Mouse (Mus musculus): Measurements from ENCODE around the gene Nr1d1. TPM values are rescaled to one million over a fixed set of nuclear protein-coding genes. Genes with fewer than 3 reads are reported as not detected.

Nr1d1 gene
- total RNA-seq, 1 experiment: 2.9 TPM

GRCm38 (mm10) chr11:98754151-98754620 is 20.9 kb downstream of the Nr1d1 start:
- H3K36me3 ChIP-seq (ENCODE audit: control insufficient read depth, insufficient read depth, low read length, poor library complexity, severe bottlenecking): no peaks in the 10 kb centered on the region
- TF ChIP-seq MAFK (IDR thresholded peaks at IDR 0.05; ENCODE audit: insufficient read depth, low read depth, low read length): no peak
- no peak for TF ChIP-seq CHD2 (IDR thresholded peaks at IDR 0.05; ENCODE audit: low read depth, low read length)
- TF ChIP-seq ZC3H11A (IDR thresholded peaks at IDR 0.05; ENCODE audit: borderline replicate concordance, low read depth, low read length): no peak
- no peak for TF ChIP-seq ZNF384 (IDR thresholded peaks at IDR 0.05; ENCODE audit: low read depth, low read length)
- TF ChIP-seq HCFC1 (IDR thresholded peaks at IDR 0.05; ENCODE audit: borderline replicate concordance, insufficient read depth, low read length): no peak
- peak overlapping the region; percentile 38; the same call in 1 of the 2 replicates for H3K9ac ChIP-seq (ENCODE audit: insufficient read depth, low read depth, low read length, poor library complexity, severe bottlenecking)
- no peaks in the 10 kb centered on the region for H3K9me3 ChIP-seq (ENCODE audit: control insufficient read depth, insufficient read depth, low read depth, low read length)
- peak overlapping the region in 1 of 2 experiments; percentile 8; a peak in 1 of 4 replicates for H3K4me3 ChIP-seq (ENCODE audit: insufficient read depth in 1 of 2, low read depth in 1 of 2, low read length in 2 of 2, poor library complexity in 1 of 2, severe bottlenecking in 1 of 2)
- peaks cover 8 to 25% of the 10 kb centered on the region in 2 experiments for H3K4me1 ChIP-seq (ENCODE audit: control insufficient read depth in 2 of 2, insufficient read depth in 2 of 2, low read length in 2 of 2, poor library complexity in 1 of 2)
- DNase-seq (ENCODE audit: low read depth, low spot score): no peak
- no peak overlapping the region for H3K27ac ChIP-seq (ENCODE audit: insufficient read depth, low read depth, low read length, poor library complexity, severe bottlenecking)
- in situ Hi-C loops (cut with MboI; ENCODE audit: low sequenced_read_pairs in 2 of 2, unreplicated experiment in 2 of 2): no loop called here

- TF ChIP-seq MAFK (IDR thresholded peaks at IDR 0.05; ENCODE audit: insufficient read depth, low read depth, low read length) (no peak), CHD2 (IDR thresholded peaks at IDR 0.05; ENCODE audit: low read depth, low read length) (no peak), HCFC1 (IDR thresholded peaks at IDR 0.05; ENCODE audit: borderline replicate concordance, insufficient read depth, low read length) (no peak), ZNF384 (IDR thresholded peaks at IDR 0.05; ENCODE audit: low read depth, low read length) (no peak), ZC3H11A (IDR thresholded peaks at IDR 0.05; ENCODE audit: borderline replicate concordance, low read depth, low read length) (no peak)
- H3K27ac ChIP-seq (ENCODE audit: insufficient read depth, low read depth, low read length, poor library complexity, severe bottlenecking): no peak overlapping the region
- no peak overlapping the region for H3K9ac ChIP-seq (ENCODE audit: insufficient read depth, low read depth, low read length, poor library complexity, severe bottlenecking)
- no peaks in the 10 kb centered on the region for H3K36me3 ChIP-seq (ENCODE audit: control insufficient read depth, insufficient read depth, low read length, poor library complexity, severe bottlenecking)
- no peak overlapping the region for H3K4me3 ChIP-seq (ENCODE audit: insufficient read depth in 1 of 2, low read depth in 1 of 2, low read length in 2 of 2, poor library complexity in 1 of 2, severe bottlenecking in 1 of 2)
- no peaks in the 10 kb centered on the region for H3K9me3 ChIP-seq (ENCODE audit: control insufficient read depth, insufficient read depth, low read depth, low read length)
- no peak for DNase-seq (ENCODE audit: low read depth, low spot score)
- H3K4me1 ChIP-seq (ENCODE audit: control insufficient read depth in 2 of 2, insufficient read depth in 2 of 2, low read length in 2 of 2, poor library complexity in 1 of 2): peaks cover 8 to 34% of the 10 kb centered on the region in 2 experiments
- in situ Hi-C loops (cut with MboI; ENCODE audit: low sequenced_read_pairs in 2 of 2, unreplicated experiment in 2 of 2): no loop called here
Measured at GRCm38 (mm10) chr11:98753264-98753663, 21.9 kb downstream of the Nr1d1 start.

- no peak for TF ChIP-seq CHD2 (IDR thresholded peaks at IDR 0.05; ENCODE audit: low read depth, low read length)
- no peak for TF ChIP-seq ZNF384 (IDR thresholded peaks at IDR 0.05; ENCODE audit: low read depth, low read length)
- no peak for TF ChIP-seq MAFK (IDR thresholded peaks at IDR 0.05; ENCODE audit: insufficient read depth, low read depth, low read length)
- no peak for TF ChIP-seq ZC3H11A (IDR thresholded peaks at IDR 0.05; ENCODE audit: borderline replicate concordance, low read depth, low read length)
- no peak for TF ChIP-seq HCFC1 (IDR thresholded peaks at IDR 0.05; ENCODE audit: borderline replicate concordance, insufficient read depth, low read length)
- Histone ChIP-seq H3K9ac (ENCODE audit: insufficient read depth, low read depth, low read length, poor library complexity, severe bottlenecking) (no peak overlapping the region), H3K36me3 (ENCODE audit: control insufficient read depth, insufficient read depth, low read length, poor library complexity, severe bottlenecking) (no peaks in the 10 kb centered on the region), H3K4me1 (ENCODE audit: control insufficient read depth in 2 of 2, insufficient read depth in 2 of 2, low read length in 2 of 2, poor library complexity in 1 of 2) (peaks cover 8 to 40% of the 10 kb centered on the region in 2 experiments), H3K9me3 (ENCODE audit: control insufficient read depth, insufficient read depth, low read depth, low read length) (no peaks in the 10 kb centered on the region), H3K4me3 (ENCODE audit: insufficient read depth in 1 of 2, low read depth in 1 of 2, low read length in 2 of 2, poor library complexity in 1 of 2, severe bottlenecking in 1 of 2) (no peak overlapping the region), H3K27ac (ENCODE audit: insufficient read depth, low read depth, low read length, poor library complexity, severe bottlenecking) (no peak overlapping the region)
- no peak for DNase-seq (ENCODE audit: low read depth, low spot score)
- in situ Hi-C loops (cut with MboI; ENCODE audit: low sequenced_read_pairs in 2 of 2, unreplicated experiment in 2 of 2): no loop called here
Measured at GRCm38 (mm10) chr11:98752562-98753140, 22.5 kb downstream of the Nr1d1 start.

- in situ Hi-C loops (cut with MboI; ENCODE audit: low sequenced_read_pairs in 2 of 2, unreplicated experiment in 2 of 2): no loop called here
- TF ChIP-seq ZC3H11A (IDR thresholded peaks at IDR 0.05; ENCODE audit: borderline replicate concordance, low read depth, low read length): no peak
- no peak for TF ChIP-seq CHD2 (IDR thresholded peaks at IDR 0.05; ENCODE audit: low read depth, low read length)
- no peak for TF ChIP-seq ZNF384 (IDR thresholded peaks at IDR 0.05; ENCODE audit: low read depth, low read length)
- no peak for TF ChIP-seq MAFK (IDR thresholded peaks at IDR 0.05; ENCODE audit: insufficient read depth, low read depth, low read length)
- no peak for TF ChIP-seq HCFC1 (IDR thresholded peaks at IDR 0.05; ENCODE audit: borderline replicate concordance, insufficient read depth, low read length)
- H3K9ac ChIP-seq (ENCODE audit: insufficient read depth, low read depth, low read length, poor library complexity, severe bottlenecking): no peak overlapping the region
Measured at GRCm38 (mm10) chr11:98751221-98751782, 23.8 kb downstream of the Nr1d1 start.

More at GRCm38 (mm10) chr11:98751221-98751782, 23.8 kb downstream of the Nr1d1 start:
- Histone ChIP-seq H3K9me3 (ENCODE audit: control insufficient read depth, insufficient read depth, low read depth, low read length) (no peaks in the 10 kb centered on the region), H3K27ac (ENCODE audit: insufficient read depth, low read depth, low read length, poor library complexity, severe bottlenecking) (no peak overlapping the region), H3K4me1 (ENCODE audit: control insufficient read depth in 2 of 2, insufficient read depth in 2 of 2, low read length in 2 of 2, poor library complexity in 1 of 2) (peaks cover 11 to 51% of the 10 kb centered on the region in 2 experiments), H3K36me3 (ENCODE audit: control insufficient read depth, insufficient read depth, low read length, poor library complexity, severe bottlenecking) (no peaks in the 10 kb centered on the region), H3K4me3 (ENCODE audit: insufficient read depth in 1 of 2, low read depth in 1 of 2, low read length in 2 of 2, poor library complexity in 1 of 2, severe bottlenecking in 1 of 2) (no peak overlapping the region)
- DNase-seq (ENCODE audit: low read depth, low spot score): no peak

Measured in ES-E14 (cell line).